Mouse (Mus musculus) layer of hippocampus, postnatal 10 days (tissue): Measurements from ENCODE around the gene Dpp4. TPM values are rescaled to one million over a fixed set of nuclear protein-coding genes. Genes with fewer than 3 reads are reported as not detected.

Source experiments
- DNase-seq, 2 experiments: peaks; one replicate each; pipeline ENCODE4 v3.0.0; 2021; ENCODE audit warnings: low spot score in 2 of 2
- total RNA-seq, 2 experiments: library from RNA; stranded (reverse); gene quantifications; 2 replicates each; pipeline ENCODE4 v1.2.3; 2021

Gene Dpp4
- total RNA-seq, 2 experiments from 2014 or later = 1.6 to 2.1 TPM

DNA sequence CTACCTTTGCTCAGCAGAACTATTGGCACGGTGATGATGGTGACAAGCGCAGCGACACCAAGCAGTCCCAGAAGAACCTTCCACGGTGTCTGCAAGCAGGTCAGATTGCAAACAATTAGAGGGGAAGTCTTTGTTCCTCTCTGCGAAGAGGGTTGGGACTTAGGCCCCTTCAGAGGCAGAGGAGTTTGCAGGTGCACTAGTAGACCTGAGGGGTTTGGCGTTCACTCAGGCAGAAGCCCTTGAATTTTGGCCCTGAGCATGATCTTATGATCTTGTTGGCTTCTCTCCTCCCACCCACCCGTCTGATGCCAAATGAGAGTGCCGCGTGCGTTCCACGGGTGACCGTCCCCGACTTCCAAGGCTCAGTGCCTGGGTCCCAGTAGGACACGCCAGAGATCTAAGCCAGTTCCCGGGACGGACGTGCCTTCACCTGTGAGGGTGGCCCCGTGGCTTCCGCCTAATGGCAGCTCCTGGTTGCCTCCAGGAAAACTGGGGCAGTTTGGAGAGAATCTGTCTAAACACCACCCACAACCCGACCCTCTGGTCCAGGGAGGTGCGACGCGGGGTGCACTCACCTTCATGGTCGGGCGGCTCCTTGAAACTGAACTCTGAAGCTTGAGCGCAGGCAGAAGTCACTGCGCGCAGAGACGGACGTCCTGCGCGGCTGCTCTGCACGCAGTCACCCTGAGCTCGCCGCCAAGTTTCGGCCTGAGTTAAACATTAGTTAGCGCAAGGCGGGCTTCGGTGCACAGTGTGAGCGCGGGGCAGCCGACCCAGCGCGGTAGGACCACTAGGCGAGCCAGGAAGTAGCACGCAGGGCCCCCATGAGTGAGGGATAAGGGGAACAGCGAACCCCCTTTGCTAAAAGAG is 585 bp downstream of the Dpp4 start:
- DNase-seq = no peak

GRCm38 (mm10) chr2:62408701-62409201 is 3.3 kb downstream of the Dpp4 start:
- DNase-seq = no peak

- DNase-seq = no peak
Measured at GRCm38 (mm10) chr2:62408216-62408615, 3.8 kb downstream of the Dpp4 start.

- no peak for DNase-seq
Measured at GRCm38 (mm10) chr2:62403556-62404135, 8.4 kb downstream of the Dpp4 start.

GRCm38 (mm10) chr2:62401011-62401410 is 11.0 kb downstream of the Dpp4 start:
- no peak for DNase-seq

DNA sequence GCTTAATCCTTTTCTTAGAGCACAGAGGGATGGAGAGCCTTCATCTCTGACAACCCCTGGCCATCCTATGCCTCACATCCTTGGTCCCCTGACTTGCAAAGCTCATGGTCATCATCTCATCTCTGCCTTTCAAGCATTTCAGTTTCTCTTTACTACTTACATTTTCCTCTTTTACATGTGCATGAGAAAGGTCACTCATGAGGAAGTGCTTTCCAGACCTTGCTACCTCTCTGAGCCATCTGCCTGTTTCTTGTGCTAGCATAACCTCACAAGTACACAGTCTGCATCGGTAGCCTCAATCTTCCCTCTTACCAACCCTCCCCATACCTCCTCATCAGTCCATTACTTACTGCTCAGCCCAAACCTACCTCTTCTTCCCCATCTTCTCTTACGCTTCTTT is 12.2 kb downstream of the Dpp4 start:
- no peak for DNase-seq

DNA sequence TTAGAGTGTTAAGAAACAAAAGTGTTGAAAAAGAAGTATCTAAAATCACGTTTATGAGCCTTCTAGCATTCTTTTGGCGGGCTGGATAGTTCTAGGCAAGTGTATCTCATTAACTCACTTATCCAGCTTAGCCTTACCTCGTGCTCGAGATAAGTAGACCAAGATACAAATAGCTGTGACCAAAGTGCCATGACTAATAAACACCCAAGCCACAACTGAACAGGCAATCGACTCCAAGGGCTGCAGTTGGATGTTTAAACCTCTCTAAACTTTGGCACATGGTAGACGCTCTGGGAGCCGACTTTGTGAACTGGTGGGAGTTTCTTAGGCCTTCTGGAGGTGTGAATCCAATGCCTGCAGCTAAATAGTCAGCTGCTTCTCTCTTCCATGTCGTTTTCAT is 12.7 kb downstream of the Dpp4 start:
- DNase-seq = no peak

DNA sequence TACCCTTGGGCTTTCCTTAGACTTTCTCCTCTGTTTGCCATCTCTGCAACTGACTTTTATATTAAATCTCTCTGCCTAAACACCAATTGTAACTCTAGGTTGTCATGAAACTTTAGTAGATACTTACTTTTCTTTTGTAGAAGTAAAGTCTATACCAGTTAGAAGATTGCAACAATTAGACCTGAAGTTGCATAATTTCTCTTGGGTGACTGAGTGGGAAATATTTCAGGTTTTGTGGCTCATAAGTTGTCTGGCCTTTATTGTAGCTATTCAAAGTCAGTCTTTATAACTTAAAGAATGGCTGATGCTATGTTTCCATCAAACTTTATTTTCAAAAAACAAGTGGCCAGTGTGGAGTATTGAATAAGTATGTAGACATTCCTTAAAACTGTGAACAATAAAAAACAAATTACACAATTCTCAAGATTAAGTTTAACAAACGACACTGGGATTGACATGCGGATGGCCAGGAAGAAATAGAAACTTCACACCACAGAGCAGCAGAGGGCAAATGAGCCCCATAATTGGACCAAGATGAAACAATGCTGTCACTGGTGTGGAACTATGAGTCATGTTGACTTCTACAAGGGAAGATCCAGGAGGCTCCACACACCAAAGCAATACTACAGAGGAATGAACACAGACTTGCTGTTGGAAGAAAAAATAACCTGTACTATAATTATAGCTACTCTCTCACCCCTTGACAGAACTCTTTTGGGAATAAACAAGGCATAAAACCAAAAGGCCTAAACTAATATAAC is 13.7 kb downstream of the Dpp4 start:
- no peak for DNase-seq

GRCm38 (mm10) chr2:62397661-62398060 is 14.4 kb downstream of the Dpp4 start:
- no peak for DNase-seq

GRCm38 (mm10) chr2:62396799-62397198 is 15.2 kb downstream of the Dpp4 start:
- no peak for DNase-seq

DNA sequence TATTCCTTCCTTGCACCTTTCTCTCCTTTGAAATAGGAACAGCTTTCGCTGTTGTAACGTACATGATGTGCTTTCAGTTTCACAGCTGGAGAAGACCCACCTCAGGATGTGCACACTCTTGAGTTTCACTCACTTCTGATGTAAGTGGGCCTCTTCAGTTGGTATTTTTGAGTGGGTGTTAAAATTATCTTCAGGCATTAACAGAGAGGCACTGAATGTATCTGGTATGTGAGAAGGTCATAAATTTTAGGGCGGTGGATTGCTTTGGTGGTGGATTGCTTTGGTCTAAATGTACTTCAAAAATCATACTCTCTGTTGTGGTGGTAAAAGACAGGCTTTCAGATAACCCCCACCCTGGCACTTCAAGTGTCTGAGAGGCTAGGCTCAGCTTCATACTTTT is 17.2 kb downstream of the Dpp4 start:
- DNase-seq = no peak

GRCm38 (mm10) chr2:62392098-62392497 is 19.9 kb downstream of the Dpp4 start:
- DNase-seq = no peak

DNA sequence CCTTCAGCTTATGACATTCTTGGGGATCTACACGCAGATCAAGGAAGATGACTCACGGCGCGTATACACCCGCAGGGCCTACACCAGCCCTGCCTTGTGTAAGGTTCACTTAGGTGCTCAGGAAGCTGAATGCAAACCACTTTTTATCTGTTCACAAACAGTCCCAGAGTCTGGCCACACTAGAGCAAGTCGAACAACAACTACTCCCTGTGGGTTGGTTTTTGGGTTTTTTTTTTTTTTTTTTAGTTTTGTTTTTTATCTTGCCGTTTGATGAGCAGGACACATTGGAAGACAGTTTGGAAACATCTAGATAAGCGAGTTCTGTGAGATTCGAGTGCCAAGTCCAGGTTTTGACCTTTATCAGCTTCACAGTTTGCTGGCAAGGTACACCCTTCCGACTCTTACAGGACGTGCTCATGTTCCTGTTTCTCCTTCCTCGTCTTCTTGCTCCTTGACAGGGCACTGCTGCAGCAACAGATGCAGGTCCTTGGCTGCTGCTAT is 21.0 kb downstream of the Dpp4 start:
- DNase-seq = no peak

DNA sequence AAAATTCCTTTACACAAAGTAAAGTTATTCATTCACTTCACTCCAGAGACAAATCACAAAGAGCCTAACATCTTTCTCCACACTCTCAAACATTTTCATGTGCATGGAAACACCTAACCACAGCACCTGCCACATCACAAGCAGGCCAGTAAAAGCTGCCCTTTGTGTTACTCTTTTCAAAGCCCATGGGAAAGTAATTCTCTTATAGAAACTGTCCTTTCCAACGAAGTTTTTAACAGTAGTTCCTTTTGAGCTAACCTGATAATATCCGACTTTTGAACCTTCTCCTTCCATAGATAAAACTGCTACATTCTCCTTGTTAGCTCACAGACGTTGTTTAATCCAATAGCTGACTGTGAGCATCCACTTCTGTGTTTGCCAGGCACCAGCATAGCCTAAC is 21.7 kb downstream of the Dpp4 start:
- no peak for DNase-seq

- no peak for DNase-seq
Measured at GRCm38 (mm10) chr2:62388841-62389240, 23.2 kb downstream of the Dpp4 start.

GRCm38 (mm10) chr2:62383196-62383595 is 28.8 kb downstream of the Dpp4 start:
- no peak for DNase-seq

GRCm38 (mm10) chr2:62382440-62382839 is 29.6 kb downstream of the Dpp4 start:
- DNase-seq = no peak

DNA sequence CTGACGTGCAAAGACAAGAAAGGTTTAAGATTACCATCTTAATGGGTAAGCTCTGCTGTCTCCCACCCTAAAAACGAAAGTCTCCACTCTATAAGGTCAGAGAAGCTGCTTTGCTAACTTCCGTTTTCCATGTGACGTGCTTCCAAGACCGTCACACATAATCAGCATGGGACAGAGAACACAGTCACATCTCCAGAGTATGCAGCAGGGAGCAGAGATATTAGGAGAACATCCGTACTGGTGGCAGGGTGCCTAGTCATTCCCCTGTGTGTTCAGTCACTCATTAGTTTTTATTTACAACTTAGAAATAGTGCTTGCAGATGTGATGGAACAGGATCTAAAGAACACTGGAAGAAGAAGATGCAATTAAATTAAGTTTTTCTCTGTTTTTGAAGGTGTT is 30.3 kb downstream of the Dpp4 start:
- no peak for DNase-seq

GRCm38 (mm10) chr2:62373692-62374091 is 38.3 kb downstream of the Dpp4 start:
- DNase-seq = no peak

DNA sequence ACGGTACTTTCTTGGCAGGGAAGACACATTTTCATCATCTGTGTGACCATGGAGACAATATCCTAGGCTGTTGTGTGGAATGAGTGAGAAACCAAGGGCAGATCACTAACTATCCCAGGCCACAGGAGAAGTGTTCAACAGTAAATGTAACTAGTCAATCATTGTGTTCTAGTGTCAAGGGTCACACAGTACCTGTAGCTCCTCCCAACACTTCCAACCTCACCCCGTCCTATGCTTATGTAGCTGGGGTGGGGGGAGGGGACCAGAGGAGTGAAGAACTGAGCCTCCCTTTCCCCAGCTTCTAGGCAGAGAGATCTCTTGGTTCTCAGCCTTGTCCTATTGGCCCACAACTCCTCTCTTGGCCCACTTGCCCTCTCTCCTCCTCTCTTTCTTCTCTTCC is 42.0 kb downstream of the Dpp4 start:
- no peak for DNase-seq

GRCm38 (mm10) chr2:62368349-62369053 is 43.5 kb downstream of the Dpp4 start:
- DNase-seq = peak in 1 of 2 experiments; percentile 34
